Mouse (Mus musculus) liver, postnatal 0 days (tissue): ENCODE data around the gene Siva1.

Experiments
- CTCF ChIP-seq: sonication (generic); IDR thresholded peaks from 2 replicates; pipeline ENCODE4 v1.5.1; 2016; ENCODE audit warnings: antibody characterized with exemption, low read depth
- EP300 ChIP-seq: IDR thresholded peaks from 2 replicates; pipeline ENCODE4 v1.6.1; 2016; ENCODE audit warnings: antibody characterized with exemption, low read depth, mild to moderate bottlenecking

DNA sequence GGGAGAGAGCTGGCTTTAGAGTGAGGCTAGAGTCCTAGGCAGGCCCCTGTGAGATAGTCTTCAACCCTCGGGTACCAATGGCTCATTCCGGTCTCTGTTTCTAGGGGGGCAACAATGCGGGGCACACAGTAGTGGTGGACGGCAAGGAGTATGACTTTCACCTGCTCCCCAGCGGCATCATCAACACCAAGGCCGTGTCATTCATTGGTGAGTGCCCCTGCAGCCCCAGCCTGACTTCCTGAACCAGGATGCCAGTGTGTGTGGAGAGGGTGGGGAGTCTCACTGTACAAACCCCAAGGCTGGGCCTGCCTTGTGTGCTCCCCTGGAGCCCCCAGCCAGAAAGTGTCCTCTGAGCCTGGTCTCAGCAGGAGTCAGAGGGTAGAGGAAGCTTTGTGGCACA is 16.3 kb upstream of the Siva1 start:
- TF ChIP-seq CTCF (no peak), EP300 (no peak)
